Mouse (Mus musculus) hematopoietic stem cell, adult 5-6 weeks (primary cell): ENCODE data around the gene Ptgs1. TPM values are rescaled to one million over a fixed set of nuclear protein-coding genes. Genes with fewer than 3 reads are reported as not detected.

Source experiments
- ATAC-seq, 2 experiments: fragments of 125-278 bp in 1 of 2; replicated peaks in 1 of 2; 2 replicates each; pipeline ENCODE4 v1.8.0; 2016 to 2017; ENCODE audit warnings: inconsistent platforms in 2 of 2, mild to moderate bottlenecking in 2 of 2, moderate number of reproducible peaks in 2 of 2, low read depth in 1 of 2, moderate TSS enrichment in 1 of 2; ENCODE audit not compliant: low FRiP score in 2 of 2, poor library complexity in 2 of 2, severe bottlenecking in 2 of 2, insufficient read depth in 1 of 2, low TSS enrichment in 1 of 2
- total RNA-seq: library from RNA; stranded (forward); fragments of 172-1452, 232-1000 nt; gene quantifications from 2 replicates; pipeline ENCODE4 v1.2.3, GENCODE M21; 2017

The Ptgs1 gene
- total RNA-seq, 1 experiment from 2014 or later = 28.5 TPM

DNA sequence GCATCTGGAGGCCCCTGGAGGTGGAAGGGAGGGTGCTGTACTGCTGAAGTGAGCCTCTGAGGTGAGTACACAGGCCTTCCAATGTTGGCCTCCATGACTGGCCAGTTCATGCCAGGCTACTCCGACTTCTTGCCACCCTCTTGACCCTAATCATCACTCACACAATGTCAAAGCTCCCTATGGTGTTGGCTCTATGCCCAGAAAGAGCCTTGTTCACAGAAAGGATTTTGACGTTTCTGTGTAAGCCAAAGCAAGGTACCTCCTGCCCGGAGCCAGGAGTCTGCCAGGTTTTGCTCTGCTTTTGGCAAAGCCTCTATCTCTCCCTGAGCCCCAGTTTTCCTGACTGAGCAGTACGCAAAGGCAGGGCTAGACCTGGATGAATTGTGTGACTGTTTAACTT, 5.7 kb downstream of the Ptgs1 start:
- peak in 1 of 2 experiments; percentile 14; a peak in 1 of 4 replicates for ATAC-seq

DNA sequence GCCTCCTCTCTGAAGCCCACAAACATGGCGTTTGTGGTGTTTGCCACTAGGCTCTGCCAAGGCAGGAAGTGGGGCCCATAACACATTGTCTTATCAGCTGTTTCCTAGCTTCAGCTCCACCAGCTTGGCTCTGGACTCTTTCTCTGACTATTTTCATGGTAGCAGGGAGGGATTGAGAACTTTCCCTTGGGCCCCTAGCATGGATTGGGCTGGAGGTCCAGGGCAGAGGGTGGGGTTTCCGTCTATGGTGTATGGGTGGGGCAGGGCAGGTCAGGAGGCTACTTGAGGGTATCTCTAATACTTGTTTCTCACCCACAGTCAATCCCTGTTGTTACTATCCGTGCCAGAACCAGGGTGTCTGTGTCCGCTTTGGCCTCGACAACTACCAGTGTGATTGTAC, 6.7 kb downstream of the Ptgs1 start:
- peak in 1 of 2 experiments; percentile 44; a peak in 2 of 4 replicates for ATAC-seq

DNA sequence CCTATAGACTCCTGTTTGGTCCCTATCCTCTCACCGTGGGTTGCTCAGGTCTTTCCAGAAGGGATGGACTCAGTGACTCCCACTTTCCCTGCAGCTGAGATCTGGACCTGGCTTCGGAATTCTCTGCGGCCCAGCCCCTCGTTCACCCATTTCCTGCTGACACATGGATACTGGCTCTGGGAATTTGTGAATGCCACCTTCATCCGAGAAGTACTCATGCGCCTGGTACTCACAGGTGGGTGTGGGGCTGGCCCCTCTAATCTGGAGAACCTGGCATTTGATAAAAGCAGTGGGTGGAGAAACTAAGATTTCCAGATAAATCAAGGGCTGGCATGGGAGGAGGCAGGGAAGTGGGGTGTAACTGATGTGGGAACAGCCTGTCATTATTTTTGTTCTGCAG, 7.3 kb downstream of the Ptgs1 start:
- no peak for ATAC-seq

DNA sequence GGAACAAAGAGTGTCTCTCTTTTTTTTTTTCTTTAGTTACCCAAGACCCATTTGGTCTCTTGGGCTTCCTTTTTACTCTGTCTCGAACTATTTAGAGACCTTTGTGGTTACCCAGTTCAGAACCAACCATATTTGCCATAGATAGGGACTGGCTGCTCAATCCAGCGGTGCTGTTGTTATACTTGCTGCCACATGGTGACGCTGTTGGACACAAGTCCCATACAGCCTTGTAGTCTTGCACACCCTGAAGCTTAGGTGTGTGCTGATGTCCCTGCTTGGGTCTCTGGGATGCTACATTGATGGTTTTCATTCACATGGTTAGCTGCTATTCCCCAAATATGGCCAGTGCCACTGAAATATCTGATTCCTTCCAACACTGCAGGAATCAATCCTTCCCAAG, 8.2 kb downstream of the Ptgs1 start:
- ATAC-seq = no peak

DNA sequence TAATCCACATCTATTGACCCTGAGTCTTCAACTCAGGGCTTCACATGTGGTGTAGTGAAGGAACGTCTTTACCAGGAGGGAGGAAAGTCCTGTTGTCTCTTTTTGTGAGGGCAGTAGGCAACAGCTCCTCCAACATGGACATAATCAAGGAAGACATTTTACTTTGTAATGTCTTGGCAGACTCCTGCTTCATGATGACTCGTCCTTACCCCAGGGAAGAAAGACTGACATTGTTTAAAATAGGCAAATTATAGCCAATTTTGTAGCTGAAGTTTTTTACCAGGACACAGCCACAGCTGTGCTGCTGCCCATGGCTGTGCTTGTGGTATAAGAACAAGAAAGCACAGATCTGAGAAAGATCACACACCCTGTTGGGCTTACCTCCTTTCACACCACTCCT, 8.7 kb downstream of the Ptgs1 start:
- no peak for ATAC-seq

DNA sequence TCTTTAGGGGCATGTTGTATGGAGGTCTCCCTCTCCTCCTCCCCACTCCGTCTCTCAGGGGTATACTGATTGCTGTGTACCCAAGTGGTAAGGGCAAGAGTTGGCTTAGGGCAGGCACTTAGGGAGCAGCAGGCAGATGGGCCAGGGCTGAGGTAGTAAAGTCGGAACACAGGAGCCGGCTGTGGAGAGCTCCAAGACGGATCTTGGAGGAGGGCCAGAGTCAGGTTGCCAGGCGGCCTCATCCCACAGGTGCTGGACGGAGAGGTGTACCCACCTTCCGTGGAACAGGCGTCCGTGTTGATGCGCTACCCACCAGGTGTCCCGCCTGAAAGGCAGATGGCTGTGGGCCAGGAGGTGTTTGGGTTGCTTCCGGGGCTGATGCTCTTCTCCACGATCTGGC, 12.3 kb downstream of the Ptgs1 start:
- ATAC-seq = no peak

DNA sequence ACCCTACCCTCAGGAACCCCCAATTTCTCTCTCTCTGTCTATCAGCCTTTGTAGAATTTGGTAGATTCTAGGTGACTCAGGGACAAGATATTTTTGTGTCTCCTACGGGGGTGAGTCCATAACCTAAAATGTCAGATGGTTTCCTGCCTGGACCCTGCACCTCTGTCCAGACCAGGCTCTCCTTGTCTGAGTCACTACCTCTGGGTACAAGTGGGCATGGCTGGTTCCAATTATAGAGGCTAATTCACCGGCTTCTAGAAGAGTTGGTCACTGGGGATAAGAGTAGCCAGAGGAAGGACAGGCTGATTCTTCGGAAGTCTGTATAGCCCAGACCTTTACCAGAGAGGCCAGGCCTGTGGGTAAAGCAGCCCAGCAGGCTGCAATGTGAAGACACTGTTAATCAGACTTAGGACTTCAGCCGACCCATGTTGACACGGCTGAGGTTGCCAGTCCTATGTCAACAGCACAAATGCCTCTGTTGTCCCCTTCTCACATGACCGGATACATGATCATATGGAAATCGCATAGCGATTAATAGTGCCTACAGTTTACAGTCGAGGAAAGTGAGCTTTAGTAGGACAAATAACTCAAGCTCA, 13.2 kb downstream of the Ptgs1 start:
- ATAC-seq = no peak

DNA sequence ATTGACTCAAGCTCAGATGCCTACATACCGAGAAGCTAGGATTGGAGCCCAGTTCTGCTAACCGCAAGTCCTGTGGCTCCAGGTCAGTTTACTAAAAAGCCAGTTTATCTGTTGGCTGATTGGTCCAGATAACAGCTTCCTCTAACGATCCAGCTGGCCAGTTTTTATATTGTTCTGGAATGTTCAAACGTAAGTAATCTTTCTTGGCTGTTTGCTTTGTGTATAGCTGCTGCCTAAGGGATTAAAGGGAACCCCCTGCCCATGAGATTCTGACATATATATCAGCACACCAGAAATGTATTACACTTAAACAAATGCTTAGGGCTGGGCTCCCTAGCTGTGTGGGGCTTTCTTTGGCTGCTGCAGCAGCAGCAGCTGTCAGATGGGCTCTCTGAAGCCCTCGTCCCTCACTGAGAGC, 13.7 kb downstream of the Ptgs1 start:
- no peak for ATAC-seq

DNA sequence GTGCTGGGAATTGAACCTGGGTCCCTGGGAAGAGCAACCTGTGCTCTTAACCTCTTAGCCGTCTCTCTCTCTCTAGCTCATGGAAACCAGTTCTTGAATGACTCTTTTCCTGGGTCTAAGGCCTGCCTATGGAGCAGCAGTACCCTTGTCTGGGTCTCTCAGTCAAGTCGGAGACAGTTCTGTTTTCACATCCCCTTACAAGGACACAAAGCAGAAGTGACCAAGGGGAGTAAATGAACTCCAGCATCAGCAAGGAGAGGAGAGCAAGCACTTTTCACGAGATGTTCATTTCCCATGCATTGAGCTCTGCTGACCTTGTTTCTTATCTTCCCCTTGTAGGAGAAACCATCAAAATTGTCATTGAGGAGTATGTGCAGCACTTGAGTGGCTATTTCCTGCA, 14.5 kb downstream of the Ptgs1 start:
- ATAC-seq = no peak

DNA sequence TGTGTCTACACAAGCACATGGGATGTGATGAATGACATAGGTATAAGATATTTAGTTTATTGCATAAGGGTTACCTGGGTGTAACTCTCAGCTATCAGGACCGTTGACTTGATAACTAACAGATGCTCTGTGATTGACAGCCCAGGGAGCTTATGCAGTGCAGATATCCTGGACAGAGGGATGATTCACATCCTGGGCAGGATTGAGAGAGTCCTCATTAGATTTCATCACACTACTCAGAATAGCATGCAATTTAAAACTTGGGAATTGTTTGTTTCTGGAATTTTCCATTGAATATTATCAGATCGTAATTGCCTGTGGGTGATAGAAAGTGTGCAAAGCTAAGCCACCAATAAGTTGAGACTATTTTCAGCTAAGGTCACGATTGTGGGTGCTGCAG, 17.7 kb downstream of the Ptgs1 start:
- no peak for ATAC-seq

DNA sequence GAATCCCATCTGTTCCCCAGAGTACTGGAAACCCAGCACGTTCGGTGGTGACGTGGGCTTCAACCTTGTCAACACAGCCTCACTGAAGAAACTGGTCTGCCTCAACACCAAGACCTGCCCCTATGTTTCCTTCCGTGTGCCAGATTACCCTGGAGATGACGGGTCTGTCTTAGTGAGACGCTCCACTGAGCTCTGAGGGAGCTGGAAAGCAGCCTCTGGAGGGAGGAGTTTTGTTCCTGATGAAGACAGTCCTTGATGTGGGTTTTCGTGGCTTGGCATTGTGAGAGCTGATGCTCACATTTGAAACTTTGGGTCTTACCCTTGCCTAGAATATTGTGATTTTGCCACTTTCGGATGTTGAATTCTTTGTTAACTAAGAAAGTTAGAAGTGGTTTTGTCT, 20.9 kb downstream of the Ptgs1 start:
- no peak for ATAC-seq

DNA sequence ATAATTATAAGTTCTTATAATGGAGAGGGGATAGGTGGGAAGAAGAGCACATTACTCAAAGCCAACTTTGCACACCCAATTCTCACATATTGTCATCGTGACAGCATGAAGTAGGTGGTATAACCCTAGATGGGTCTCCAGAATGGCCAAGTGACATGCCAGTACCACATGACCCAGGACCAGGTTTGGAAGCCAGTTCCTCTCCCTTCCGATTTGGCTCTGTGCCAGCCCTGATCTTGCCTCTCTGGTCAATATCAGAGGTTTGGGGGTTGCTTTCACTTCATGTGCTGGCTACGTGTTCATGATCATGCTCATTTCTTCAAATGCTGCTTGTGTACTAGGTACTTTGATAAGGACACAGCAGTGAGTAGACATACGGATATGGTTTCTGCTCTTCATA, 22.3 kb downstream of the Ptgs1 start:
- ATAC-seq = no peak

DNA sequence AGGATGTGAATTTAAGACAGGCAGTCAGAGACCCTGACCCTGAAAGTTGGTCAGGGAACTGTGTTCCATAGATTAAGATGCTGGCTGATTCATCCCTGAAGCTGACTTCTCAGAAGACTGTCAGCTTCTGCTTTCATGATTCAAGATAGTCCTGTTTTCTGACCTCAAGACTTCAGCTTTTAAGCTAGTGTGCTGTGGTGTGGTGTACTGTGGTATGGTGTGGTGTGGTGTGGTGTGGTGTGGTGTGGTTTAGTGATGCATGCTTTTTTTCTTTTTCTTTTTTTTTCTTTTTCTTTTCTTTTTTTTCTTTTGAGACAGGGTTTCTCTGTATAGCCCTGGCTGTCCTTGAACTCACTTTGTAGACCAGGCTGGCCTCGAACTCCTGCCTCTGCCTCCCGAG, 24.2 kb downstream of the Ptgs1 start:
- no peak for ATAC-seq

DNA sequence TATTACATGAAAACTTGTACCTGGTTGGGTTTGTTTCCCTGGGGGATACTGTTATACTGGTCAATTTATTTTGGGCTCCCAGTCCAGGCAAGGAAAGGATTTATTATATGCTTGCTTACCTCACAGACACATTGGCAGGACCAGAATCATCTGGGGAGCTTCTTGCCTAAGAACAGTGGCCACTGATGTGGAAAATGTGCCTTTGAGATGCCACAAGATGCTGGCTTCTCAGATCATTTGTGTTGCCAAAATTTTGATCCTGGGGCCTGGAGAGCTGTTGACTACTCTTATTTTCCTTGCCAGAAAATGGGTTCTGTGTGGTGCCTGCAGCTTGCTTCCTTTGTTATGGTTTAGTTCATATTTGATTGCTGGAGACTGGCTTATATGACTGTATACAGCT, 26.7 kb downstream of the Ptgs1 start:
- ATAC-seq = no peak

DNA sequence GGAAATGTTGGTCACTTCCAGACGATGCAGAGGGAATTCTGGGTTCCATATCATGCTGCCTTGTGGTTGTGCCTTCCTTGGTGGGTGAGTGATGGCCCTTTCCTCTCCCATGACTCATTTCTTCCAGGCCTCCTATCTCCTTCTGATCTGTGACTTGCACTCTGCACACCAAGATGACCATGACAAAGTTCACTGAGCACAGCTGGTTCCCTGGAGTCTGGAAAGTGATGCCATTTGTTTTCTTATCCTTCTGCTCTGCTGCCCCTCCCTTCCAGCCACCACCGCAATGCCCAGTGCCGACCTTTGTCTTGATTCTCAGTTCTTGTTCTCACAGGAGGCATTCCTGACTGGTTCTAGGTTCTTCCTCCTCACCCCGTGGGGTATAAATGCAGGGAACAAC, 29.2 kb downstream of the Ptgs1 start:
- no peak for ATAC-seq

DNA sequence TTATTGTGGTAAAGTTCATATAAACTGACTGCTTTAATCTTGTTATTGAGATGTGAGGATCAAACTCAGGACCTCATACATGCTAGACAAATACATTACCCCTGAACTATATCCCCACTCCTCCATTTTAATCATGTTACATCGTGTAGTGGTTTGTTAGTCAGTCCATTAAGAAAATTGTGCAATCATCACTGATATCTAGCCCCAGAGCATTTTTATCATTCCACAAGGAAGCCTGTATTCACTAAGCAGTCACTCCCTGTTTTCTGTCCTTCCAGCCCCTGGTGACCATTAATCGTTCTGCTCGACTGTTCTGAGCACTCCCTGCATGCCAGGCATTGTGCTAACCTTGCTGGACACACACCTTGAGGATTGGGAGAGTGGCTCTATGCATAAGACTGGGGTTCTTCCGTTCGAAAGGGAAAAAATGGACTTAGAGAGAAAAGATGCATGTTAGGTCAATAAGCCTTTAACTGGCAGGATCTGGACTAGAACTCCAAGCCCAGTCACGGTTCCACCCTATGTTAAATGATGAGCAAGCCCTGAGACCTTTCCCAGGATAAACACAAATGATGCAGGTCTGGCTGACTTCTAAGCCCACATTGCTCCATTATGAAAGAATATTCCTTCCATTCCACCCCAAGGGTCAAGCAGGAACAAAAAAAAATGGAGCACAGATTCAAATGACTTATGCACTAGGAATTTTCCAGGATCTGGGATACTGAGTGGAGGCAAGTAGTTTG, 29.7 kb downstream of the Ptgs1 start:
- ATAC-seq = no peak

DNA sequence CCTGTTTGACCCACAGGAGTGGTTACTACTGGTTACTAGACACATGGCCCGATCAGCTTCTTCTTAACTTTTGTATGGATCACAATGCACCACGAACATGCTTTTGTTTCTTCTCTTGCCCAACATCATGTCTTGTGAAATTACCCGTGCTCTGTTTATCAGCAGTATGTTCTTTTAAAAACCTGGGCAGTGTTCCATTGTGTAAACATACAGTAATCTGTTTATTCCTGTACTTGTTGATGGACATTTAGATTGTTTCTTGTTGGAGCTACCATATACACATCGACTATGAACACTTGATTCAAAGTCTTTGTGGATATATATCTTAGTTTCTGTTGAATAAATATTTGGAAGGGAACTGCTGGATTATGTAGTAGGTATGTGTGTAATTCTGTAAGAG, 31.8 kb downstream of the Ptgs1 start:
- no peak for ATAC-seq

DNA sequence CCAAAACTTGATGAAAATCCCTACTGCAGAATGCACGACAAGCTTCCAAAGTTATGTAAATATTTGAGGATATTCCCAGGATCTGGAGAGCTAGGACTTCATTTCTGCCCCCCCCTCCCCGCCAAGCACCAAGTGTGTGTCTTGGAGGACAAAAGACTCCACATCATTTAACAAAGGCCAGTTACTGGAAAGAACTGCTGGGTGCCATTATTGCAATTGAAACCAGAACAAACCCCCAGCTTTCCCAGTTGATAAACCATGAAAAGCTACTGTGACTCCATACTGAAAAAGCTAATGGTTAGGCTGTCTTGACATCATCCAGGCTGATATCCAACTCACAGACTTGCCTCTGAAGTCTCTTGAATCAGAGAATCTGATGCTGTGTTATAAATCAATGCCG, 39.2 kb downstream of the Ptgs1 start:
- no peak for ATAC-seq

DNA sequence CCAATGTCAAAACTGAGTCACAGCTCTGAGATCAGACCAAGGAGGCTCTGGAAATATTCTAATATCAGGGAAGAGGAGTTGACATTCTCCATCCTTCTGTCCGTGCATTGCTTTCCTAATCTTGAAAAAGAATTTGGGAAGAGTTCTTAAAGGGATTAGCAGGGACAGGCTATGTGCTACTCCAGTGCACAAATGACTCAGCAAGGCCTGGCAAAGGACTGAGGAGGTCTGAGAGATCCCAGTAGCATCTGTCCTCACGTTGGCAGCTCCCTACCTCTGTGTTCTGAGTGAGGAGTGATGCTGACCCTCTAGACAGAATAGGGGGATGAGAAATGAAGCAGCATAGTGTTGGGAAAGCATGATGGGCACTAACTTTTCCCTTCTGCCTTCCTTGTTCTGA, 40.0 kb downstream of the Ptgs1 start:
- no peak for ATAC-seq
